Mouse (Mus musculus) MEL (cell line): ENCODE measurements at regions not wholly inside any gene's neighbourhood (a gene's known extent, or its start where the extent isn't known, plus 50 kb on each side); places are given as distances from the start of the nearest gene placed in this dataset.

Experiments
- CTCF ChIP-seq, 3 experiments: IDR thresholded peaks in 2 of 3; conservative IDR thresholded peaks in 1 of 3; 2 replicates each; pipeline ENCODE4 v1.5.1; 2011 to 2012; ENCODE audit warnings: low read length in 3 of 3, low read depth in 2 of 3, mild to moderate bottlenecking in 2 of 3, improper control_type of control experiment in 1 of 3, inconsistent platforms in 1 of 3, mixed read lengths in 1 of 3, moderate library complexity in 1 of 3; ENCODE audit not compliant: control insufficient read depth in 1 of 3, insufficient read depth in 1 of 3, poor library complexity in 1 of 3, severe bottlenecking in 1 of 3
- EP300 ChIP-seq, 2 experiments: IDR thresholded peaks; 2 replicates each; pipeline ENCODE4 v1.6.1; 2011; ENCODE audit warnings: improper control_type of control experiment in 2 of 2, low read length in 2 of 2, low read depth in 1 of 2, mild to moderate bottlenecking in 1 of 2
- GATA1 ChIP-seq: IDR thresholded peaks from 2 replicates; pipeline ENCODE4 v1.6.1; 2011; ENCODE audit warnings: low read depth, low read length, improper control_type of control experiment
- MXI1 ChIP-seq: IDR thresholded peaks from 2 replicates; pipeline ENCODE4 v1.6.1; 2011; ENCODE audit warnings: mild to moderate bottlenecking, low read depth, low read length, improper control_type of control experiment
- MYB ChIP-seq: IDR thresholded peaks from 2 replicates; pipeline ENCODE4 v1.6.1; 2011; ENCODE audit warnings: mild to moderate bottlenecking, low read depth, low read length, improper control_type of control experiment
- NRF1 ChIP-seq: IDR thresholded peaks from 2 replicates; pipeline ENCODE4 v1.6.1; 2014; ENCODE audit warnings: low read depth, mild to moderate bottlenecking, inconsistent platforms, low read length, improper control_type of control experiment, moderate library complexity; ENCODE audit not compliant: poor library complexity, insufficient read depth, severe bottlenecking
- POLR2A ChIP-seq, 2 experiments: IDR thresholded peaks; 2 replicates each; pipeline ENCODE4 v1.6.1; 2011 to 2012; ENCODE audit warnings: low read length in 2 of 2, mild to moderate bottlenecking in 2 of 2, control low read depth in 1 of 2, improper control_type of control experiment in 1 of 2, low read depth in 1 of 2, moderate library complexity in 1 of 2; ENCODE audit not compliant: control insufficient read depth in 1 of 2, insufficient read depth in 1 of 2, poor library complexity in 1 of 2
- TCF12 ChIP-seq: IDR thresholded peaks from 2 replicates; pipeline ENCODE4 v1.6.1; 2014; ENCODE audit warnings: low read depth, mild to moderate bottlenecking, inconsistent platforms, low read length, improper control_type of control experiment, moderate library complexity

DNA sequence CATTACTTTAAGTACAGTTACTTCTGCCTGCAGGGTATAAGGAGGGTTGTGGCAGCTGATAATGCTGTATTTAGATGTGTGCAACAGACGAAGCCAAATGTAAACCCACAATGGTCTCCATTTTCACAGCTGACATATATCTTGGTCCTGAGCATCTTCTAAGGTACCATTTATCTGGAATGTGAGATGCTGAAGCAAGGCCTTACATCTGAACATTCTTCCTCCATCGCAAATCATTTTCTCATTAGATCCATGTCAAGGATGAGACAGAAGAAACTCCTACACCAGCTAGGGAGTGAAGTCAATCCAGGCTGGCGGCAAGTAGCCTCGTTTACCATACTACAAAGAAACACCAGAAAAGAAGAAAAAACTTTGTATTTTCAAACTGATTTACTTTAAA, 228.4 kb upstream of the Hand2 start:
- no peak for TF ChIP-seq POLR2A (IDR thresholded peaks at IDR 0.05; ENCODE audit: control insufficient read depth in 1 of 2, insufficient read depth in 1 of 2, low read depth in 1 of 2, low read length in 2 of 2, poor library complexity in 1 of 2)
- no peak for TF ChIP-seq MYB
- no peak for TF ChIP-seq MXI1
- no peak for TF ChIP-seq GATA1
- TF ChIP-seq CTCF (IDR thresholded peaks at IDR 0.05 in 2 of 3, conservative IDR thresholded peaks at IDR 0.05 in 1 of 3; ENCODE audit: control insufficient read depth in 1 of 3, insufficient read depth in 1 of 3, low read depth in 2 of 3, low read length in 3 of 3, poor library complexity in 1 of 3, severe bottlenecking in 1 of 3): no peak
- TF ChIP-seq EP300 (IDR thresholded peaks at IDR 0.05; ENCODE audit: low read depth in 1 of 2, low read length in 2 of 2): no peak
- TF ChIP-seq TCF12: no peak
- TF ChIP-seq NRF1: no peak
